Mouse (Mus musculus): Measurements from ENCODE around the gene Sox8.

- TF ChIP-seq CTCF (IDR thresholded peaks at IDR 0.05 in 2 of 3, conservative IDR thresholded peaks at IDR 0.05 in 1 of 3; ENCODE audit: control insufficient read depth in 1 of 3, insufficient read depth in 1 of 3, low read depth in 2 of 3, low read length in 3 of 3, poor library complexity in 1 of 3, severe bottlenecking in 1 of 3) (no peak), E2F4 (IDR thresholded peaks at IDR 0.05; ENCODE audit: borderline replicate concordance, low read depth, low read length) (no peak), POLR2A (IDR thresholded peaks at IDR 0.05; ENCODE audit: control insufficient read depth in 1 of 2, insufficient read depth in 1 of 2, low read depth in 1 of 2, low read length in 2 of 2, poor library complexity in 1 of 2) (no peak), GATA1 (IDR thresholded peaks at IDR 0.05; ENCODE audit: low read depth, low read length) (no peak), CHD1 (IDR thresholded peaks at IDR 0.05; ENCODE audit: low read depth, low read length) (no peak), MAFK (IDR thresholded peaks at IDR 0.05; ENCODE audit: borderline replicate concordance, low read depth, low read length) (no peak), ZNF384 (IDR thresholded peaks at IDR 0.05; ENCODE audit: low read depth, low read length) (no peak), MEF2A (IDR thresholded peaks at IDR 0.05; ENCODE audit: extremely low read depth, insufficient replicate concordance, low read depth, low read length, poor library complexity, severe bottlenecking) (no peak), EP300 (IDR thresholded peaks at IDR 0.05; ENCODE audit: low read depth in 1 of 2, low read length in 2 of 2) (no peak), SMC3 (IDR thresholded peaks at IDR 0.05; ENCODE audit: low read depth, low read length) (no peak), HCFC1 (IDR thresholded peaks at IDR 0.05; ENCODE audit: low read depth, low read length) (no peak)
These were observed 19.2 kb downstream of the Sox8 start for GRCm38 (mm10) chr17:25551313-25551712.
